8 mouse cellular contexts compared by ENCODE assay signal in the genomic region with DNA sequence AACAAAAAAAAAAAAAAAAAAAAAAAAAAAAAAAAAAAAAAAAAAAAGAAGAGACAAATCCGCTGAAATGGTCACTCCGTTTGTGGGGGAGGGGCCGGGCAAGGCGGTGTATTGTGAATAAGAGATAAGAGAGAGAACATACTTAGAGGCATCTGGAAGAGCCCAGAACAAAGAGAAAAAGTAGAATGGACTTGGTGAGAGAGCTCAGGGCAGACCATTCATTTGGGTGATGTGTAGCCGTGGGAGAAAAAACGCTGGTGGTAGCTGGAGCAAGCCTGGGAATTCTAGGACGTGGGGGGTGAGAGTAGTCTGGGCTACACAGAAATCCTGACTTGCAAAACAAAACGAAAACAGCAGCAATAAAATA. TPM values are rescaled to one million over a fixed set of nuclear protein-coding genes. Genes with fewer than 3 reads are reported as not detected.
A peak's percentile ranks its signal among the peaks of the same experiment; 100 is the strongest.
DNase-seq lines count a peak whose midpoint lies in the region; ATAC-seq lines count a peak whose summit lies in the region.

No protein-coding gene starts in this region.

- intact Hi-C loops in heart, postnatal 25 days (cut with DNase I): loop anchor here (2.0 kb wide), 1 partner anchor 14 kb away; the partner anchor contains the start of gene Hnrnpc

- WGBS in heart, embryonic 12.5 days: 7% methylated on average over 8 of the region's 8 CpGs
- WGBS in embryonic facial prominence, embryonic 10.5 days: 31% methylated on average over 8 of the region's 8 CpGs
- 18% methylated on average over 8 of the region's 8 CpGs for WGBS in hindbrain, embryonic 16.5 days

- H3K4me3 ChIP-seq in heart, embryonic 12.5 days: peak overlapping the region; percentile 70
- peak overlapping the region; percentile 65 for H3K4me3 ChIP-seq in embryonic facial prominence, embryonic 10.5 days
- peak overlapping the region; percentile 58 for H3K4me3 ChIP-seq in hindbrain, embryonic 16.5 days (ENCODE audit: low read length)

- 0 out of 2 replicates have a peak, but pooled peaks cover 15% of the 10 kb centered on the region for H3K27me3 ChIP-seq in heart, embryonic 12.5 days (replicated peaks)
- H3K27me3 ChIP-seq in embryonic facial prominence, embryonic 10.5 days (replicated peaks; ENCODE audit: low read depth, poor library complexity, severe bottlenecking): peaks cover 17% of the 10 kb centered on the region
- H3K27me3 ChIP-seq in hindbrain, embryonic 16.5 days (replicated peaks; ENCODE audit: control insufficient read depth, insufficient read depth, low read length): no peaks in the 10 kb centered on the region

- ATAC-seq in heart, embryonic 12.5 days (ENCODE audit: insufficient number of reproducible peaks, low FRiP score): peak; percentile 72
- ATAC-seq in hindbrain, embryonic 16.5 days: peak; percentile 46; the same call in 1 of the 2 replicates
- ATAC-seq in megakaryocyte-erythroid progenitor cell, adult 5-6 weeks (replicated peaks; ENCODE audit: low FRiP score, low TSS enrichment, poor library complexity, severe bottlenecking): peak; percentile 35; the same call in 1 of the 2 replicates

- no peaks in the 10 kb centered on the region for H3K36me3 ChIP-seq in heart, embryonic 12.5 days
- no peaks in the 10 kb centered on the region for H3K36me3 ChIP-seq in embryonic facial prominence, embryonic 10.5 days (replicated peaks)
- H3K36me3 ChIP-seq in hindbrain, embryonic 16.5 days (ENCODE audit: control insufficient read depth, insufficient read depth, low read length): no peaks in the 10 kb centered on the region

- H3K27ac ChIP-seq in heart, embryonic 12.5 days (ENCODE audit: poor library complexity, severe bottlenecking): peak overlapping the region; percentile 69
- peak overlapping the region; percentile 92 for H3K27ac ChIP-seq in embryonic facial prominence, embryonic 10.5 days (replicated peaks)
- peak overlapping the region; percentile 25; the same call in 1 of the 2 replicates for H3K27ac ChIP-seq in hindbrain, embryonic 16.5 days (ENCODE audit: low read depth, low read length)

- H3K4me2 ChIP-seq in heart, embryonic 12.5 days: peak overlapping the region; percentile 100
- H3K4me2 ChIP-seq in hindbrain, embryonic 16.5 days (ENCODE audit: low read length): peak overlapping the region; percentile 95

- no peak for DNase-seq in heart, postnatal 25 days (ENCODE audit: low spot score)
- DNase-seq in embryonic facial prominence, embryonic 10.5 days (ENCODE audit: low spot score): no peak
- no peak for DNase-seq in natural killer cell, adult 2 months (ENCODE audit: low spot score in 2 of 2)
- DNase-seq in layer of hippocampus, postnatal 10 days (ENCODE audit: low spot score in 2 of 2): no peak
- DNase-seq in cerebellum, adult 8-10 months: no peak

- H3K4me1 ChIP-seq in heart, embryonic 12.5 days (replicated peaks): no peaks in the 10 kb centered on the region; the same call in 1 of the 2 replicates
- H3K4me1 ChIP-seq in embryonic facial prominence, embryonic 10.5 days: peaks cover 17% of the 10 kb centered on the region
- H3K4me1 ChIP-seq in hindbrain, embryonic 16.5 days (ENCODE audit: control insufficient read depth, insufficient read depth, low read depth, low read length): peaks cover 9% of the 10 kb centered on the region

- peak overlapping the region; percentile 83 for H3K9ac ChIP-seq in heart, embryonic 12.5 days
- no peak overlapping the region; the same call in 1 of the 2 replicates for H3K9ac ChIP-seq in hindbrain, embryonic 16.5 days (ENCODE audit: low read depth, low read length)

- H3K9me3 ChIP-seq in heart, embryonic 12.5 days (replicated peaks): no peaks in the 10 kb centered on the region
- H3K9me3 ChIP-seq in embryonic facial prominence, embryonic 10.5 days: no peaks in the 10 kb centered on the region
- no peaks in the 10 kb centered on the region for H3K9me3 ChIP-seq in hindbrain, embryonic 16.5 days (ENCODE audit: control insufficient read depth, low read length)

RNA-seq across cellular contexts. Expression of gene Rpgrip1, which starts 7.9 kb away (rescaled TPM):
- 31.9 and 32.1 TPM in 2 replicates for polyA plus RNA-seq in heart, embryonic 12.5 days (2016; fragmentation: Nextera tagmentation; extraction: Ambion mirVana)
- total RNA-seq in heart, postnatal 25 days (2021): not detected
- polyA plus RNA-seq in embryonic facial prominence, embryonic 10.5 days (2016; fragmentation: Nextera tagmentation; extraction: Ambion mirVana): 129 and 133 TPM in 2 replicates
- polyA plus RNA-seq in hindbrain, embryonic 16.5 days (2015; fragmentation: Nextera tagmentation; extraction: Ambion mirVana): 36.2 and 45.4 TPM in 2 replicates
- total RNA-seq in megakaryocyte-erythroid progenitor cell, adult 5-6 weeks (2014; fragmentation: Nextera tagmentation): 1.2 and 9.1 TPM in 2 replicates
- total RNA-seq in megakaryocyte-erythroid progenitor cell, adult 5-6 weeks (2017): 5.9 and 7.1 TPM in 2 replicates
- 1 to 10 TPM; 1.8 to 3.3 TPM for total RNA-seq in layer of hippocampus, postnatal 10 days (2021)

RNA-seq across cellular contexts. Expression of gene Hnrnpc, which starts 14.6 kb away (rescaled TPM):
- 425 and 438 TPM in 2 replicates for polyA plus RNA-seq in heart, embryonic 12.5 days (2016; fragmentation: Nextera tagmentation; extraction: Ambion mirVana)
- total RNA-seq in heart, postnatal 25 days (2021): 100 to 1,000 TPM; 132 to 147 TPM
- polyA plus RNA-seq in embryonic facial prominence, embryonic 10.5 days (2016; fragmentation: Nextera tagmentation; extraction: Ambion mirVana): 893 and 906 TPM in 2 replicates
- 414 and 445 TPM in 2 replicates for polyA plus RNA-seq in hindbrain, embryonic 16.5 days (2015; fragmentation: Nextera tagmentation; extraction: Ambion mirVana)
- total RNA-seq in megakaryocyte-erythroid progenitor cell, adult 5-6 weeks (2014; fragmentation: Nextera tagmentation): 371 and 420 TPM in 2 replicates
- 758 and 809 TPM in 2 replicates for total RNA-seq in megakaryocyte-erythroid progenitor cell, adult 5-6 weeks (2017)
- 100 to 1,000 TPM; 213 to 215 TPM for total RNA-seq in layer of hippocampus, postnatal 10 days (2021)

Comparison
In these comparisons a context has a peak if more than half of its experiments do, and no peak if none do; other contexts are left out.
1. H3K27ac ChIP-seq: peak in every context shown above with its lines; median percentile 92 in embryonic facial prominence, embryonic 10.5 days; 69 in heart, embryonic 12.5 days; 25 in hindbrain, embryonic 16.5 days.